Mouse (Mus musculus) lung, adult 2 months (tissue): ENCODE measurements around the gene Map3k14.

Source experiments
- CTCF ChIP-seq: fragments of 200-500 bp; IDR thresholded peaks from 2 replicates; pipeline ENCODE4 v1.5.1; 2011; ENCODE audit warnings: mild to moderate bottlenecking, low read length, control low read depth; ENCODE audit not compliant: insufficient read depth
- POLR2A ChIP-seq: fragments of 200-500 bp; IDR thresholded peaks from 2 replicates; pipeline ENCODE4 v1.6.1; 2011; ENCODE audit warnings: low read depth, mild to moderate bottlenecking, control low read depth, low read length, borderline replicate concordance; ENCODE audit errors: extremely low read depth

GRCm38 (mm10) chr11:103192956-103193824 is 74.1 kb downstream of the Map3k14 start:
- no peak for TF ChIP-seq CTCF
- TF ChIP-seq POLR2A, result no peak
